Mouse (Mus musculus) adrenal gland, adult 18-20 months (tissue): ENCODE results near the gene D930020B18Rik. TPM values are rescaled to one million over a fixed set of nuclear protein-coding genes. Genes with fewer than 3 reads are reported as not detected.

Experiments
- DNase-seq, 2 experiments: peaks; one replicate each; pipeline ENCODE4 v3.0.0; 2021 to 2022; ENCODE audit warnings: low spot score in 2 of 2
- total RNA-seq, 2 experiments: library from RNA; stranded (reverse); gene quantifications; 1 replicate in 1 of 2; 2 replicates in 1 of 2; pipeline ENCODE4 v1.2.3; 2021

D930020B18Rik gene
- total RNA-seq, 2 experiments from 2014 or later = not detected

DNA sequence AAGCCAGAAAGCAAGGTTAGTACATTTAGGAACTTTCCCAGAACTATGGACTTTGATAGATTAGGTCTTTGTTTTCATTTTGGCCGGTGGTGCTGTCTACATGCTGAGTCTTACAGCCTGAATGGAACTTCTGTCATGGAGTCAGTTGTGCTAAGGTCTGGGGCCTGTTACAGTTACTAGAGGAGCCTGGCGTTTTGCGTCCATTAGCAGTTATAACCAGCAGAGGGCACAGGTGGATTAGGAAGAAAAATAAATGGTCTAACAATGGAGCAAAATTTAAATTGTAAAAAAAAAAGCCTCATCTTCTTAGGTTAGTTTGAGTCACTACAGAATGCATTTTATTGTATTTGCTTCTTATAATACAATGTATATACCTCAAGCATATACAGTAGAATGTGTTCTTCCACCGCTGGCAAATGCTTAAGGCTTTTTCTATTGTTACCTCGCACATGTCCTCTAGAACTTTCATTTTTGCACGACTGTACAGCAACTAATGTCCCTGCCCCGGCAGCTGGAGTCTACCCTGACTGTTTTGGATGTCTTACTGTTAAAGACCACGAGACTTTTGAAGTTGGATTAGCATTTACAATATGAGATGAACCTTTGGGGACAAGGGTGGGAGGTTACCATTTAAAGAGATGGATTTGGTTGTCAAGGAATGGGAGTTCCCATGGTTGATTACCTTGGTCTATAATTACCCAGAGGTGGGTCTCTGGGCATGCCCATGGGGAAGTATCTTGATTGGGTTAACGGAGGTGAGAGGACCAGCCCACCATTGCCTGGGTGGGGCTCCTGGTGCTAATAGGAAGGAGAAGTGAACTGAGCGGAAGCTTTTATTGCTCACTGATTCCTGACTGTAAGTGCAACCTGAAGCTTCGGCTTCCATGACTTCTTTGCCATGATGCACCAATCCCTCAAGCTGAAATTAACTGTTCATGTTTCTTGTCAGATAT lies 60.2 kb downstream of the D930020B18Rik start:
- DNase-seq = peak in 1 of 2 experiments; percentile 22

DNA sequence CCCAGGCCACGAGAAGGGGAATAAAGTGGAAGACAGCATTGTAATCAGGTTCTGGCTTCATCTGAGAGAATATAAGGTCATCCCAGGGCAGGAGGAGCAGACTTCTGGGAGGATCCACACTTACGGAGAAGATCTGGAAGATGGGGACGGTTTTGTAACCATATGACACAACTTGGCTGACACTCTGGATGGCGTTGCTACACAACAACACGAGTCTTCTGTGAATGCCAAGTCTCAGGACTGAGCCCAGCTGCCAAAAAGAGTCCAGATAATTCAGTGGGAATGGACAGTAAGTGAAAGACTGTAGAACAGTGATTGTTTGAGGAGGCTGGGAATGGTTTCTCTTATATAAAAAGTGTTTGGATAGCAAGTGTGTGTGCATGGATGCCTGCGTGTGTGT lies 62.2 kb downstream of the D930020B18Rik start:
- DNase-seq = no peak

DNA sequence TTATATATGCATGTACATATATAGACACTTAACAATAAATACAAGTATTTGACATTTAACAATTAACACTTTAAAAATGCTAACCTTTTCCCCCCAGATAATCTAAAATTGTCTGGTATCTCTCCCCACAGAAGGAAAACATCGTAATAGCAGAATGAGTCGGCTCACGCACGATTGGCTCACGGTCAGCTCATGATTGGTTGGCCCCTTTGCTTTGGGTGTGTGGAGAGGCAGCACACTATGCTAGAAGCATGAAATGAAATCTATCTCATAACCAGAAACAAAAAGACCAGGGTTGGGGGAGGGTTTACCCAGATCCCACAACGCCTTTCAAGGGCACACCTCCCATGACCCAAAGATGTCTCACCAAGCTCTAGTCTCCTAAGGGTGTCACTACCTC lies 63.5 kb downstream of the D930020B18Rik start:
- no peak for DNase-seq

DNA sequence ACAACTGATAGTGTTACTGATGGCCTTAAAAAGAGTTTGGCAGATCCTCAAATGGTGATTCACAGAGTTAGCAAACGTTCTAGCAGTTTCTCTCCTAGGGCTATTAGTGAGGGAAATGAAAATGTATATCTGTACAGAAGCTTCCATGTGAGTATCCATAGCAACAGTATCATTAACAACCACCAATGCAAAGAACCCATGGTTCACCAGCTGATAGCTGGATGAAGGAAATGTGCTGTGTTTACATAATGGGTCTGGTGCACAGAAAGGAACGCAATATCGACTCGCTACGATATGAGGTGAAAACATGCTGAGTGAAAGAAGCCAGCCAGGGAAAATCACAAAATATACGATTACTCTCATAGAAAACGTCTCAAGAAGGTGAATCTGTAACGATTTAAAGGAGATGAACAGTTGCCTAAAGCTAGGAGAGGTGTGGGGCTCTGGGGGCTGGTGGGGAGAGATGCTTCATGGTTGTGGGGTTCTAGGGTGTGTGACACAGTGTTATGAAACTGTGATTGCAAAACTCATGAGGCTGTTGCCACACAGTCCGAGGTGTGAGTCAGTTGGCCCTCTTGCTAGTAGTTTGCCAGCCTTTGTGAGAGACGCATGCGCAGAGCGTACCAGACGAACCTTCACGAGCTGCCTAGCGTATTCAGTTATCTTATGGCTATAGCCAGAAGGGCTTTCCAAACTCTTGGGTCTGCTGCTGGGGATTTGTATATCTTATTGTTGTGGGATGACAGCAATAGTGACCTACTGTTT lies 64.2 kb downstream of the D930020B18Rik start:
- peak; percentile 22 to 31 for DNase-seq

DNA sequence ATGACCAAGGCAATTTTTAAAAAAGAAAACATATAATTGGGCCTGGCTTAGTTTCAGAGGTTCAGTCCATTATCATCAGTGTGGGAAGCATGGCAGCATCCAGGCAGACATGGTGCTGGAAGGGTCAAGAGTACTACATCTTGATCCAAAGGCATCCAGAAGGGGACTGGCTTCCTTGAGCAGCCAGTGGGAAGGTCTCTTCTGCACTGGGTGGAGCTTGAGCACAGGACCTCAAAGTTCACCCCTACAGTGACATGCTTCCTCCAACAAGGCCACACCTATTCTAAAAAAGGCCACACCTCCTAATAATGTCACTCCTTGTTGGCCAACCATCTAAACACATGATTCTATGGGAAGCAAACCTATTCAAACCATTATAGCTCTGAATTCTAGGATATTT lies 75.5 kb downstream of the D930020B18Rik start:
- no peak for DNase-seq

DNA sequence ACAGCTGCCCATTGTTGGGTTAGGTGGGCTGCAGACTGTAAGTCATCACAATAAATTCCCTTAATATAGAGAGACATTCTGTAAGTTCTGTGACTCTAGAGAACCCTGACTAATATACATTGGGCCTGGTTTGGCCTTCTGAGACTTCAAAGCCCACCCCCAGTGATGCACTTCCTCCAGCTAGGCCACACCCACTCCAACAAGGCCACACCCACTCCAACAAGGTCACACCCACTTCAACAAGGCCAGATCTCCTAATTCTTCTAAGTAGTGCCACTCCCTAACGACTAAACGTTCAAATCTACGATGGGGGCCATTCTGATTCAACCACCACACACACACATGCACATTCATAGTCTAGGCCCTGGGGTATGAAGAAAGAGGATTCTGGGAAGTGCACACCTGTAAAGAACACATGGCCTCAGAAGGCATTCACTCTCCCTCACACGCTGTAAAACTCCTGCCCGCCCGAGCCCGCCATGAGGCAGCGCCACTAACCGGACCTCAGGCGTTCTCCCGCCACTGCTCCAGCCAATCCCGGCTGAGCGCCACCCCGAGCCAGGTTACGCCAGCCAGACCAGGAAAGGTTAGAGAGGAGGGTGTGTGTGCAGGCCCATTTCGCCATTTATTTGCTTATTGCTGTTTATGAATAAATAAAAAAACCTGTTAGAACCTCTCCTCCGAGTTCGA lies 77.7 kb downstream of the D930020B18Rik start:
- no peak for DNase-seq

DNA sequence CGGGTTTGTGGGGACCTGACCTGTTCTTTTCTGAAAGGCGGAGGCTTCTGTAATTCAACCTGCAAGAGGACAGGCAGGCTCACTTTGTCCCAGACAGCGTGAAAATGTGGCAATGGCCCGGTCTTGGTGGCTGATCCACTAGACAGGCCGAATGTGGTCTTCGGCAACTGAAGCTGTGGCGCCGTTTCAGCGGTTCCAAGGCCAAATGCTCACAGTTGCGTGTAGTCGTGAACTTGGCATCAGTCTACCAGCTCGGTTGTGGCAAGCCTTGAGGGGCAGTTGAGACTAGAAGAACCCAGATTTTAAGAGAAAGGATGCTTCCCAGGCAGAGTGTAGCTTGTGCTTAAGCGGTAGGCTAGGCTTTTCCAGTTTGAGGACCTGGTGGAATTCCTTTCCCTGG lies 79.3 kb downstream of the D930020B18Rik start:
- DNase-seq = no peak

DNA sequence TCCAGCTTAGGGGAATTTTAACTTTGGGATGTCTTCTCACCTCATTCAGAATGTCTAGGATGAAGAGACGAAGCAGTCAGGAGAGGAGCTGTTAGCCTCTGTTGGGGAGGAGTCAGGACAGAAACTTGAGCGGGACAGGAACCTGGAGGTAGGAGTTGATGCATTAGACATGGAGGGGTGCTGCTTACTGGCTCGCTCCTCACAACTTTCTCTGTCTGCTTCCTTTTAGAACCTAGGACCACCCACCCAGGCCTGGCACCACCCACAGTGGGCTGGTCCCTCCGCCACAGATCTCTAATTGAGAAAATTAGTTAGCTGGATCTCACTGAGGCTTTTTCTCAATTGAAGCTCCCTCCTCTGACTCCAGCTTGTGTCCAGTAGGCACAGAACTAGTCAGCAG lies 85.1 kb downstream of the D930020B18Rik start:
- DNase-seq = no peak

DNA sequence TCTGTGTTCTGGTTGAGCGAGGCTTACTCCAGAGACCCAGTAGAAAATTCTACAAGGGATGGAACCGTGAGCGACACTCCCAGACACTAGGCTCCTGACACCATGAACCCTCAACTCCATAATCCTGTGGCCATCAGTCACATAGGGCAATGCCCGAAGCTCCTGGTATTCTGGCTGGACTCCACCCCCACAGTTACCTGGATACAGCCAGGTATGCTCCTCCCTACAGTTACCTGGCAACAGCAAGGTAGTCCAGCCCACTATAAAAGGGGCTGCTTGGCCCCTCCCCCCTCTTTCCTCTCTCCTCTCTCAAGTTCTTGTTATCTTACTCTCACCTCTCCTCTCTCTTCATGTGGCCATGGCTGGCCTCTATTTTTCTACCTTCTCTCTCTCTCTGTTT lies 85.8 kb downstream of the D930020B18Rik start:
- DNase-seq = no peak

DNA sequence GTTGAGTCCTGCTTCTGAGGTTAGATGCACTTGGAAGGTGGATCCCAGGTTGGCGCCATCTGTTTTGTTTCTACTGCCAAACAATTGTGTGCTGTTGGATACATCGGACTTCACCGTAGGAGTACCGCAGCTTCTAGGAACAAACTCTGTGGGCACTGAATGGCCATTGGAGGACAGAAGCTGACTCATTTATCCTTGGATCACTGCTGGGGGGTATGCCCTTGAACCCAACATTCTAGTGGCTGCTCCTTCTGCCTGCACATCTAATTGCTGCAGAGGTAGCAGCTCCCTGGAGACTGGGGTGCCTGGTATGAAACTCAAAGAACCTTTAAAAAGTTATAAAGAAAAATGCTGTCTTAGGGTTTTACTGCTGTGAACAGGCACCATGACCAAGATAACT lies 86.8 kb downstream of the D930020B18Rik start:
- no peak for DNase-seq

DNA sequence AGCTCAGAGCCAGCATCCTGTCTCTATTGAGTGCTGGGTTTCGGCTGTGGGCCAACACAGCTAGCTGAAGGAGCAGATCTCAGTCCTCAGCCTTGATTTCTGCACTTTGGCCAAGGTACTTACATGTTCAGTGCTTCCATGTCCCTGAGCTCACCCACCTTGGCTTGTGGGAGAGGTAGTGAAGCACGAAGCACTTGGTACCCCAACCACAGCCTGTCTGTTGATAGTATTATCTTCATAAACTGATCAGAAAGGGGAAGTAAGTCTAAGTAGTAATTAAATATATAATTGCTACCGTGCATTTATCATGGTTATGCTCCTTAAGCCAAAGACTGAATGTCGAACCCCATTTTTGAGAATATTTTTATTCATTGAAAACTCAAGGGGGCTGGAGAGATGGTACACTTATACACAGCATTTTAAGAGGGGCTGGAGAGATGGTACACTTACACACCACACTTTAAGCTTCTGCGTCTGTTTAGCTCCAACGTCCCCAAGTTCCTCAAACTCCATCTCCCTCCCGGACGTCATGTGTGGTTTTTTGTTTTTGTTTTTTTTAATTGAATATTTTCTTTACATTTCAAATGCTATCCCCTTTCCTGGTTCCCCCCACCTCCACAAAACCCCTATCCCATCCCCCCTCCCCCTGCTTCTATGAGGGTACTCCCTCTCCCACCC lies 89.8 kb downstream of the D930020B18Rik start:
- no peak for DNase-seq

DNA sequence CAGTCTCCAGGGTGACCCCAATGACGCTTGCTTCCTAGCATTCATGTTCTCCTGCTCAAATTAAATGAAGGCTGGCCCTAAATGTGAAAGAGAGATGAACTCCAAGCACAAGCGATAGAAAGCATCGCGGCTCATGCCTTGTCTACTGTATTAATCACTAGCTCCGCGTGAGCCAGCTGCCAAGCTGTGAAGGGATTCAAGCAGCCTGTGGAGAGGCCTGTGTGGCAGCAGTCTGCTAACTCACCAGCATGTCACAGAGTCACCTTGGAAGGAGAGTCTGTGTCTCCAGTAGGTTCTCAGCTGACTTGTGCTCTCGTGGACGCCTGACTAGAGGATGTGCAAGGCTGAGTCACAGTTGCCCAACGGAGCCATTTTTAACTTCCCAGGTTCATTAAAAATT lies 91.2 kb downstream of the D930020B18Rik start:
- DNase-seq = no peak

DNA sequence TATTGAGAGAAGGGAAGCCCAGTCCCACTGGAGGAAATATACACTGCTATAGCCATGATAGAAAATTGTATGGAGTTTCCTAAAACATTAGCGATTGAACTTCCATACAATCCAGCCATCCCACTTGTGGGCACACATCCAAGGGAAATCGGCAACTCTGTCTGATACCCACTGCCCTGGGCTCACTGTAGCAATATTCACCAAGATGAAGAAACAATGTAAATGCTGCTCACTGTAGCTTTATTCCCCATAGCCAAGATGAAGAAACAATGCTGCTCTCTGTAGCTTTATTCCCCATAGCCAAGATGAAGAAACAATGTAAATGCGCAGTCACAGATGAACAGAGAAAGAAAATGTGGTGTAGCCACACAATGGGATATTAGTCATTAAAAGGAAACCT lies 95.9 kb downstream of the D930020B18Rik start:
- DNase-seq = no peak

DNA sequence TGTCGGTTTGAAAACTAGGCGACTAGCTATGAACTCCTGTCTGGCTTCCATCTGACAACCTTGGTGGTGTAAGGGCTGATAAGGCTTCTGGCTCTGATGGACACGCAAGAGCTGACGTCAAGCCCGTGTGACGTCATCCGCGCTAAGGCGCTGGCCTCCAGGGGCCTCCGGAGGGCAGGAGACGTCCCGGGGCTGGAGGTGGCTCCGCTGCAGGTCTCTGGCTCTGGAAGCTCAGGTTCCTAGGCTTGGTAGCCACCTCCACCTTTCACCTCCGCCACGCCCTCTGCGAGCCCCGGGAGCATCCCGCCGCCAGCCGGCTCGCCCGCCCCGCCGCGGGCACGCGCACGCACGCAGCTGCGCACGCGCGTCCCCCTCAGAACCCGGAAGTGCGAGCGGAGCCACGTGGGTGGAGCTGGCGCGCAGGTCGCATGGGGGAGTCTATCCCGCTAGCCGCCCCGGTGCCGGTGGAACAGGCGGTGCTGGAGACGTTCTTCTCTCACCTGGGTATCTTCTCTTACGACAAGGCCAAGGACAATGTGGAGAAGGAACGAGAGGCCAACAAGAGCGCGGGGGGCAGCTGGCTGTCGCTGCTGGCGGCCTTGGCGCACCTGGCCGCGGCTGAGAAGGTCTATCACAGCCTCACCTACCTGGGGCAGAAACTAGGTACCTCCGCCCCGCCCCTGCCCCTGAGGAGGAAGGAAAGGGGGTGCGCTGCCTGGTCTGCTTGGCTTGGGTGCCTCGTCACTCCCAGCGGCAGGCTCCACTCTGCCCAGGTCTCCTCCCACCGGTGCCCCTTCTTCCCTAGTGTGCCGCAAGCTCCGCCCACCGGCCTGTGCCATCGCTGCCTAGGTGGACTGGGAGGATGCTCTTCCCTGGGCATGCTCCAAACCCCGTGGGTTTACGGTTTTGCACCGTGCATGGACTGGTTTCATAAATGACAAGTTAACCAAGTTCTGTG lies 98.4 kb downstream of the D930020B18Rik start, which contains the start of gene BC048403:
Gene BC048403, plus strand, starts transcription at position 390 of the 958 bp plus-strand sequence.
- peak; percentile 91 for DNase-seq

DNA sequence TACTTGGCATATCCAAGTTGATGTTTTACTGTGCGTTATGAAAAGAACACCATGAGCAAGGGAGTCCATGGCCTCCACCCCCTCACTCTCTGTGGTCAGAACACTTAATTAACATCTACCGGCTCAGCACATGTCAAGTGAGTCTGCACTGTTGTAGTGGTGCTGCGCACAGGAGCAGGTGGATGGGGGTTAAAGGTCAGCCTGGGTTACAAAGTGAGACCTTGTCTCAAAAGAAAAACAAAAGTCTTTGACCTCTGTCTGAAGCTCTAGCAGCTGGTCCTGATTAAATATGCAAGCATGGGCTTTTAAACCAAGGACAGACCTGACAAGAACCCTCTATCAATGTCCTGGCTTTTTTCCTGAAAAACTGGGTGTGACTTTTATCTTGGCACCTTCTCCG lies 100.9 kb downstream of the D930020B18Rik start:
- no peak for DNase-seq
